Mouse (Mus musculus) myocyte (in vitro differentiated cells): ENCODE data around the gene Gm20388. TPM values are rescaled to one million over a fixed set of nuclear protein-coding genes. Genes with fewer than 3 reads are reported as not detected.

ENCODE experiments used
- H3K27me3 ChIP-seq: one replicate; pipeline ENCODE4 v1.6.1; 2011; ENCODE audit not compliant: control insufficient read depth, insufficient read depth, insufficient read length
- H3K36me3 ChIP-seq: one replicate; pipeline ENCODE4 v1.6.1; 2011; ENCODE audit not compliant: control insufficient read depth, insufficient read depth
- H3K4me2 ChIP-seq: one replicate; pipeline ENCODE4 v1.6.1; 2011; ENCODE audit warnings: low read depth, control low read depth
- H3K4me3 ChIP-seq: one replicate; pipeline ENCODE4 v1.5.1; 2011; ENCODE audit warnings: mild to moderate bottlenecking, control low read depth, moderate library complexity
- H3K79me2 ChIP-seq: one replicate; pipeline ENCODE4 v1.6.1; 2011; ENCODE audit not compliant: control insufficient read depth, insufficient read depth
- H3ac ChIP-seq: one replicate; pipeline ENCODE4 v1.6.1; 2011; ENCODE audit not compliant: control insufficient read depth, insufficient read length
- CEBPB ChIP-seq: IDR thresholded peaks from 2 replicates; pipeline ENCODE4 v1.6.1; 2011; ENCODE audit warnings: mild to moderate bottlenecking, moderate library complexity; ENCODE audit not compliant: poor library complexity, insufficient read depth, severe bottlenecking
- E2F4 ChIP-seq: IDR thresholded peaks from one replicate; pipeline ENCODE4 v1.6.1; 2011; ENCODE audit warnings: mild to moderate bottlenecking, control low read depth, moderate library complexity; ENCODE audit not compliant: insufficient read depth
- MAX ChIP-seq: IDR thresholded peaks from one replicate; pipeline ENCODE4 v1.6.1; 2011; ENCODE audit warnings: low read depth, mild to moderate bottlenecking, control low read depth
- MYOD1 ChIP-seq, 3 experiments: IDR thresholded peaks; one replicate each; pipeline ENCODE4 v1.6.1; 2011; ENCODE audit warnings: control low read depth in 2 of 3, low read depth in 2 of 3, mild to moderate bottlenecking in 2 of 3, moderate library complexity in 1 of 3; ENCODE audit not compliant: insufficient read length in 2 of 3, control insufficient read depth in 1 of 3
- MYOG ChIP-seq, 3 experiments: IDR thresholded peaks; one replicate each; pipeline ENCODE4 v1.6.1; 2011; ENCODE audit warnings: control low read depth in 2 of 3, low read depth in 2 of 3, mild to moderate bottlenecking in 2 of 3; ENCODE audit not compliant: insufficient read length in 2 of 3, control insufficient read depth in 1 of 3, insufficient read depth in 1 of 3
- POLR2A ChIP-seq: IDR thresholded peaks from one replicate; pipeline ENCODE4 v1.6.1; 2011; ENCODE audit warnings: low read depth, mild to moderate bottlenecking, control low read depth, moderate library complexity; ENCODE audit not compliant: insufficient read length
- POLR2AphosphoS2 ChIP-seq: IDR thresholded peaks from one replicate; pipeline ENCODE4 v1.6.1; 2011; ENCODE audit warnings: low read depth, control low read depth; ENCODE audit not compliant: insufficient read length
- REST ChIP-seq: IDR thresholded peaks from one replicate; pipeline ENCODE4 v1.6.1; 2011; ENCODE audit warnings: mild to moderate bottlenecking, control low read depth, moderate library complexity; ENCODE audit not compliant: insufficient read depth, insufficient read length
- SRF ChIP-seq: IDR thresholded peaks from one replicate; pipeline ENCODE4 v1.6.1; 2011; ENCODE audit warnings: low read depth; ENCODE audit not compliant: control insufficient read depth, insufficient read length
- TCF12 ChIP-seq: IDR thresholded peaks from one replicate; pipeline ENCODE4 v1.6.1; 2011; ENCODE audit warnings: mild to moderate bottlenecking, control low read depth; ENCODE audit not compliant: poor library complexity, insufficient read depth, severe bottlenecking
- TCF3 ChIP-seq: IDR thresholded peaks from one replicate; pipeline ENCODE4 v1.6.1; 2011; ENCODE audit warnings: low read depth, control low read depth; ENCODE audit not compliant: insufficient read length
- USF1 ChIP-seq: IDR thresholded peaks from one replicate; pipeline ENCODE4 v1.6.1; 2011; ENCODE audit warnings: low read depth, mild to moderate bottlenecking, control low read depth, moderate library complexity
- polyA plus RNA-seq: library from polyadenylated mRNA; unstranded; fragments of >200 nt; fragmentation: generic; extraction: Trizol; gene quantifications from one replicate; pipeline ENCODE4 v1.2.1, GENCODE M21; 2012; ENCODE audit warnings: missing spikeins

Gene Gm20388
- polyA plus RNA-seq, 1 experiment: 15.3 TPM

GRCm38 (mm10) chr8:120807719-120808118, 897.1 kb downstream of the Gm20388 start:
- H3ac ChIP-seq: no peak overlapping the region
- no peaks in the 10 kb centered on the region for H3K36me3 ChIP-seq
- no peak overlapping the region for H3K4me3 ChIP-seq
- no peaks in the 10 kb centered on the region for H3K79me2 ChIP-seq
- peaks cover 88% of the 10 kb centered on the region for H3K27me3 ChIP-seq
- TF ChIP-seq REST (no peak), TCF3 (no peak), MYOG (IDR thresholded peaks at IDR 0.05; ENCODE audit: control insufficient read depth in 1 of 3, insufficient read depth in 1 of 3, insufficient read length in 2 of 3, low read depth in 2 of 3) (no peak), MAX (no peak), SRF (no peak), MYOD1 (IDR thresholded peaks at IDR 0.05; ENCODE audit: control insufficient read depth in 1 of 3, insufficient read length in 2 of 3, low read depth in 2 of 3) (no peak), POLR2A (no peak), E2F4 (no peak), CEBPB (no peak), TCF12 (no peak), USF1 (no peak), POLR2AphosphoS2 (no peak)
- H3K4me2 ChIP-seq: no peak overlapping the region

- Histone ChIP-seq H3ac (no peak overlapping the region), H3K36me3 (no peaks in the 10 kb centered on the region), H3K4me3 (no peak overlapping the region), H3K79me2 (no peaks in the 10 kb centered on the region), H3K4me2 (no peak overlapping the region), H3K27me3 (peaks cover 95% of the 10 kb centered on the region)
- TF ChIP-seq POLR2A (no peak), POLR2AphosphoS2 (no peak), MYOD1 (IDR thresholded peaks at IDR 0.05; ENCODE audit: control insufficient read depth in 1 of 3, insufficient read length in 2 of 3, low read depth in 2 of 3) (no peak), E2F4 (no peak), TCF12 (no peak), REST (no peak), SRF (no peak), MYOG (IDR thresholded peaks at IDR 0.05; ENCODE audit: control insufficient read depth in 1 of 3, insufficient read depth in 1 of 3, insufficient read length in 2 of 3, low read depth in 2 of 3) (no peak), CEBPB (no peak), USF1 (no peak)
Observed at GRCm38 (mm10) chr8:120809050-120809449, 898.4 kb downstream of the Gm20388 start.

GRCm38 (mm10) chr8:120811953-120812352, 901.3 kb downstream of the Gm20388 start:
- no peak overlapping the region for H3K4me3 ChIP-seq
- peaks cover 85% of the 10 kb centered on the region for H3K27me3 ChIP-seq
- TF ChIP-seq MYOD1 (IDR thresholded peaks at IDR 0.05; ENCODE audit: control insufficient read depth in 1 of 3, insufficient read length in 2 of 3, low read depth in 2 of 3) (no peak), MYOG (IDR thresholded peaks at IDR 0.05; ENCODE audit: control insufficient read depth in 1 of 3, insufficient read depth in 1 of 3, insufficient read length in 2 of 3, low read depth in 2 of 3) (no peak), POLR2A (no peak), TCF12 (no peak), CEBPB (no peak), REST (no peak), SRF (no peak), MAX (no peak), POLR2AphosphoS2 (no peak)
- no peak overlapping the region for H3K4me2 ChIP-seq
- H3K36me3 ChIP-seq: no peaks in the 10 kb centered on the region
- H3ac ChIP-seq: no peak overlapping the region
- H3K79me2 ChIP-seq: no peaks in the 10 kb centered on the region

- H3K36me3 ChIP-seq: no peaks in the 10 kb centered on the region
- H3K4me2 ChIP-seq: no peak overlapping the region
- H3ac ChIP-seq: no peak overlapping the region
- TF ChIP-seq USF1 (no peak), POLR2AphosphoS2 (no peak), REST (no peak), CEBPB (no peak), E2F4 (no peak), MYOG (IDR thresholded peaks at IDR 0.05; ENCODE audit: control insufficient read depth in 1 of 3, insufficient read depth in 1 of 3, insufficient read length in 2 of 3, low read depth in 2 of 3) (no peak), SRF (no peak), TCF3 (no peak), TCF12 (no peak), MAX (no peak), POLR2A (no peak)
- no peaks in the 10 kb centered on the region for H3K79me2 ChIP-seq
- H3K27me3 ChIP-seq: peaks cover 80% of the 10 kb centered on the region
- no peak overlapping the region for H3K4me3 ChIP-seq
Observed at GRCm38 (mm10) chr8:120813028-120813427, 902.4 kb downstream of the Gm20388 start.

GRCm38 (mm10) chr8:120813839-120814238, 903.2 kb downstream of the Gm20388 start:
- Histone ChIP-seq H3K4me3 (no peak overlapping the region), H3K79me2 (no peaks in the 10 kb centered on the region), H3ac (no peak overlapping the region), H3K27me3 (peaks cover 72% of the 10 kb centered on the region), H3K36me3 (no peaks in the 10 kb centered on the region), H3K4me2 (no peak overlapping the region)
- TF ChIP-seq CEBPB: no peak
